Mouse (Mus musculus) liver, adult 2 months (tissue): Measurements from ENCODE around the gene Lhx2.

Source experiments
- CTCF ChIP-seq: fragments of 200-500 bp; IDR thresholded peaks from 2 replicates; pipeline ENCODE4 v1.5.1; 2011; ENCODE audit warnings: low read depth, low read length, control low read depth
- POLR2A ChIP-seq: fragments of 200-500 bp; IDR thresholded peaks from 2 replicates; pipeline ENCODE4 v1.6.1; 2011; ENCODE audit warnings: low read length, control low read depth; ENCODE audit not compliant: insufficient read depth; ENCODE audit errors: extremely low read depth

- TF ChIP-seq CTCF (no peak), POLR2A (no peak)
These were observed 47.6 kb upstream of the Lhx2 start for GRCm38 (mm10) chr2:38291526-38291925.
